Mouse (Mus musculus) induced T-regulatory cell, adult 2 months (primary cell): ENCODE data around the gene Dhrs1.

Experiments
- DNase-seq: peaks from one replicate; pipeline ENCODE4 v3.0.0-alpha.2; 2012; ENCODE audit warnings: low read depth

The Dhrs1 gene

GRCm38 (mm10) chr14:55762001-55762821 is 16.7 kb upstream of the Dhrs1 start:
- peak; percentile 51 for DNase-seq

- DNase-seq, result no peak
Measured at GRCm38 (mm10) chr14:55761163-55761562, 15.7 kb upstream of the Dhrs1 start, which contains the start of gene Ltb4r2. Gene Ltb4r2, plus strand, starts transcription at chr14:55761428.

GRCm38 (mm10) chr14:55760156-55760555 is 14.7 kb upstream of the Dhrs1 start:
- DNase-seq, result peak; percentile 92

- peak; percentile 66 for DNase-seq
Measured at GRCm38 (mm10) chr14:55758363-55758784, 12.9 kb upstream of the Dhrs1 start, which contains the start of gene Cideb. Gene Cideb, minus strand, starts transcription at chr14:55758458.

GRCm38 (mm10) chr14:55757566-55757965 is 12.1 kb upstream of the Dhrs1 start:
- no peak for DNase-seq

- DNase-seq, result peak; percentile 22
Measured at GRCm38 (mm10) chr14:55747051-55747847, 1.8 kb upstream of the Dhrs1 start.

- no peak for DNase-seq
Measured at GRCm38 (mm10) chr14:55745861-55746237, 359 bp upstream of the Dhrs1 start.

- DNase-seq, result peak; percentile 95
Measured at GRCm38 (mm10) chr14:55743711-55744110, 1.8 kb downstream of the Dhrs1 start.

GRCm38 (mm10) chr14:55737086-55737687 is 8.3 kb downstream of the Dhrs1 start:
- DNase-seq, result no peak

GRCm38 (mm10) chr14:55735758-55736157 is 9.7 kb downstream of the Dhrs1 start:
- no peak for DNase-seq

- no peak for DNase-seq
Measured at GRCm38 (mm10) chr14:55735334-55735733, 10.2 kb downstream of the Dhrs1 start.

GRCm38 (mm10) chr14:55734869-55735268 is 10.6 kb downstream of the Dhrs1 start:
- no peak for DNase-seq

GRCm38 (mm10) chr14:55733889-55734288 is 11.6 kb downstream of the Dhrs1 start:
- no peak for DNase-seq

- DNase-seq, result no peak
Measured at GRCm38 (mm10) chr14:55730531-55731032, 14.9 kb downstream of the Dhrs1 start.

GRCm38 (mm10) chr14:55730116-55730515 is 15.4 kb downstream of the Dhrs1 start:
- DNase-seq, result no peak

- no peak for DNase-seq
Measured at GRCm38 (mm10) chr14:55727889-55728685, 17.4 kb downstream of the Dhrs1 start.

GRCm38 (mm10) chr14:55726261-55726660 is 19.2 kb downstream of the Dhrs1 start:
- DNase-seq, result no peak

- peak; percentile 97 for DNase-seq
Measured at GRCm38 (mm10) chr14:55724411-55724871, 21.0 kb downstream of the Dhrs1 start.

- DNase-seq, result peak; percentile 36
Measured at GRCm38 (mm10) chr14:55723433-55723832, 22.1 kb downstream of the Dhrs1 start.

- no peak for DNase-seq
Measured at GRCm38 (mm10) chr14:55722438-55722945, 23.0 kb downstream of the Dhrs1 start.
